Comparison of ENCODE assay signal across 8 mouse cellular contexts in genomic region chr4:132260404-132261379, GRCm38 (mm10). TPM values are rescaled to one million over a fixed set of nuclear protein-coding genes. Genes with fewer than 3 reads are reported as not detected.
A peak's percentile ranks its signal among the peaks of the same experiment; 100 is the strongest.
DNase-seq lines count a peak whose midpoint lies in the region; ATAC-seq and TF ChIP-seq lines count a peak whose summit lies in the region.

No protein-coding gene starts in this region.

- peaks cover 20% of the 10 kb centered on the region for H3K4me1 ChIP-seq in kidney, embryonic 16.5 days (ENCODE audit: insufficient read depth, low read length)

- POLR2A ChIA-PET in Patski (lab: Charles Lee) = no interaction called here

- H3K9me3 ChIP-seq in kidney, embryonic 16.5 days (ENCODE audit: low read length) = no peaks in the 10 kb centered on the region

- peak; percentile 81 for DNase-seq in CD4-positive helper T cell, adult 2 months (ENCODE audit: low read depth, low spot score)
- DNase-seq in Patski (ENCODE audit: low read depth, low spot score) = no peak
- DNase-seq in embryo, embryonic 9.5 days (ENCODE audit: extremely low spot score) = peak; percentile 73
- DNase-seq in heart, adult 9 months (ENCODE audit: low spot score in 2 of 2) = peak; percentile 42 to 65
- peak; percentile 43 for DNase-seq in lung, postnatal 36 days
- DNase-seq in right cerebral cortex, postnatal 4 days = peak; percentile 62
- no peak for DNase-seq in layer of hippocampus, adult 8-10 months (ENCODE audit: low spot score in 2 of 2)

- CTCF ChIA-PET in Patski (lab: Charles Lee) = no interaction called here

- no peaks in the 10 kb centered on the region for H3K27me3 ChIP-seq in Patski
- no peaks in the 10 kb centered on the region for H3K27me3 ChIP-seq in kidney, embryonic 16.5 days (ENCODE audit: insufficient read depth, low read length)

- in situ Hi-C loops in Patski (cut with MboI; ENCODE audit: low pct_unique_long_range_greater_than_20kb) = loop anchor here (10.0 kb wide), 1 partner anchor 176 kb away; no protein-coding TSS in a partner anchor

- peak overlapping the region; percentile 98 for H3K27ac ChIP-seq in kidney, embryonic 16.5 days (ENCODE audit: low read length)

- peak overlapping the region; percentile 76 for H3K4me2 ChIP-seq in kidney, embryonic 16.5 days (replicated peaks; ENCODE audit: low read depth, low read length)

- peak; percentile 47 for ATAC-seq in Patski
- peak; percentile 89 for ATAC-seq in kidney, embryonic 16.5 days (ENCODE audit: low FRiP score, low TSS enrichment)

- peak overlapping the region; percentile 84 for H3K4me3 ChIP-seq in kidney, embryonic 16.5 days (ENCODE audit: low read length)

- no peak for TF ChIP-seq CTCF in Patski (IDR thresholded peaks at IDR 0.05)

- H3K36me3 ChIP-seq in kidney, embryonic 16.5 days (ENCODE audit: insufficient read depth, low read length) = no peaks in the 10 kb centered on the region

- 1% methylated on average over 27 of the region's 64 CpGs for WGBS in kidney, embryonic 16.5 days

- H3K9ac ChIP-seq in kidney, embryonic 16.5 days (replicated peaks; ENCODE audit: low read length) = peak overlapping the region; percentile 99

RNA-seq across cellular contexts. Expression of gene Gmeb1, which starts 0.7 kb away (rescaled TPM):
- 14.0 TPM for polyA plus RNA-seq in Patski (2021)
- polyA plus RNA-seq in kidney, embryonic 16.5 days (2015; fragmentation: Nextera tagmentation; extraction: Ambion mirVana) = 39.3 and 45.1 TPM in 2 replicates
- total RNA-seq in layer of hippocampus, adult 8-10 months (2022) = 10 to 100 TPM; 23.9 to 25.1 (median 24.5) TPM

RNA-seq across cellular contexts. Expression of gene Taf12, which starts 13.5 kb away (rescaled TPM):
- polyA plus RNA-seq in Patski (2021) = 19.1 TPM
- 42.9 and 45.7 TPM in 2 replicates for polyA plus RNA-seq in kidney, embryonic 16.5 days (2015; fragmentation: Nextera tagmentation; extraction: Ambion mirVana)
- 10 to 100 TPM; 20.6 to 27.9 (median 24.9) TPM for total RNA-seq in layer of hippocampus, adult 8-10 months (2022)

RNA-seq across cellular contexts. Expression of gene Rab42, which starts 42.5 kb away (rescaled TPM):
- polyA plus RNA-seq in Patski (2021) = not detected
- polyA plus RNA-seq in kidney, embryonic 16.5 days (2015; fragmentation: Nextera tagmentation; extraction: Ambion mirVana) = 3.9 and 4.1 TPM in 2 replicates
- 1 to 10 TPM; 1.4 to 2.8 (median 1.9) TPM for total RNA-seq in layer of hippocampus, adult 8-10 months (2022)

RNA-seq across cellular contexts. Expression of gene Ythdf2, which starts 48.6 kb away (rescaled TPM):
- polyA plus RNA-seq in Patski (2021) = 35.5 TPM
- polyA plus RNA-seq in kidney, embryonic 16.5 days (2015; fragmentation: Nextera tagmentation; extraction: Ambion mirVana) = 106 and 108 TPM in 2 replicates
- 10 to 100 TPM; 45.4 to 48.3 (median 46.8) TPM for total RNA-seq in layer of hippocampus, adult 8-10 months (2022)

Comparison
In these comparisons a context has a peak if more than half of its experiments do, and no peak if none do; other contexts are left out.
1. DNase-seq: peak in CD4-positive helper T cell, adult 2 months (single experiment), embryo, embryonic 9.5 days (single experiment), heart, adult 9 months (2 of 2), lung, postnatal 36 days (single experiment) and right cerebral cortex, postnatal 4 days (single experiment); none in Patski (single experiment) and layer of hippocampus, adult 8-10 months (0 of 2).